Mouse (Mus musculus): ENCODE results near the gene Cd200r4.
"Not testable (repeated sequence)": the region's sequence is repeated elsewhere in the genome, so short reads cannot be mapped to it uniquely, and the experiment has no call there.

Gene Cd200r4

GRCm38 (mm10) chr16:44811544-44811943 is at the start of gene Cd200r4:
Gene Cd200r4 (plus strand): TSS chr16:44811733.
- DNase-seq (ENCODE audit: low read depth, low spot score) = no peak

- no peak for DNase-seq (ENCODE audit: low read depth, low spot score)
These were observed 49.7 kb upstream of the Cd200r4 start for GRCm38 (mm10) chr16:44761811-44762210.

GRCm38 (mm10) chr16:44765555-44766319 is 45.8 kb upstream of the Cd200r4 start, which contains the start of gene Cd200r1:
Gene Cd200r1 (plus strand): TSS chr16:44765736.
- no peak for DNase-seq (ENCODE audit: low read depth, low spot score)

- no peak for DNase-seq (ENCODE audit: low read depth, low spot score)
These were observed 45.1 kb upstream of the Cd200r4 start for GRCm38 (mm10) chr16:44766320-44766892.

GRCm38 (mm10) chr16:44767506-44767905 is 44.0 kb upstream of the Cd200r4 start:
- DNase-seq (ENCODE audit: low read depth, low spot score) = no peak

GRCm38 (mm10) chr16:44767967-44768366 is 43.6 kb upstream of the Cd200r4 start:
- peak; percentile 38 for DNase-seq (ENCODE audit: low read depth, low spot score)

GRCm38 (mm10) chr16:44772577-44772976 is 39.0 kb upstream of the Cd200r4 start:
- no peak for DNase-seq (ENCODE audit: low read depth, low spot score)

GRCm38 (mm10) chr16:44773673-44774072 is 37.9 kb upstream of the Cd200r4 start:
- no peak for DNase-seq (ENCODE audit: low read depth, low spot score)

GRCm38 (mm10) chr16:44774201-44774600 is 37.3 kb upstream of the Cd200r4 start:
- no peak for DNase-seq (ENCODE audit: low read depth, low spot score)

- DNase-seq (ENCODE audit: low read depth, low spot score) = no peak
These were observed 32.9 kb upstream of the Cd200r4 start for GRCm38 (mm10) chr16:44778538-44779147.

GRCm38 (mm10) chr16:44779494-44779893 is 32.0 kb upstream of the Cd200r4 start:
- DNase-seq (ENCODE audit: low read depth, low spot score) = no peak

- DNase-seq (ENCODE audit: low read depth, low spot score) = peak; percentile 15
These were observed 30.8 kb upstream of the Cd200r4 start for GRCm38 (mm10) chr16:44780751-44781150.

GRCm38 (mm10) chr16:44786934-44787333 is 24.6 kb upstream of the Cd200r4 start:
- DNase-seq (ENCODE audit: low read depth, low spot score) = no peak

GRCm38 (mm10) chr16:44794416-44794815 is 17.1 kb upstream of the Cd200r4 start:
- no peak for DNase-seq (ENCODE audit: low read depth, low spot score)

GRCm38 (mm10) chr16:44805976-44806375 is 5.6 kb upstream of the Cd200r4 start:
- no peak for DNase-seq (ENCODE audit: low read depth, low spot score)

GRCm38 (mm10) chr16:44810223-44810622 is 1.3 kb upstream of the Cd200r4 start:
- DNase-seq (ENCODE audit: low read depth, low spot score) = not testable (repeated sequence)

- no peak for DNase-seq (ENCODE audit: low read depth, low spot score)
These were observed 1.0 kb downstream of the Cd200r4 start for GRCm38 (mm10) chr16:44812468-44813065.

- DNase-seq (ENCODE audit: low read depth, low spot score) = no peak
These were observed 6.5 kb downstream of the Cd200r4 start for GRCm38 (mm10) chr16:44818010-44818409.

- no peak for DNase-seq (ENCODE audit: low read depth, low spot score)
These were observed 9.0 kb downstream of the Cd200r4 start for GRCm38 (mm10) chr16:44820545-44820944.

GRCm38 (mm10) chr16:44832286-44832685 is 20.8 kb downstream of the Cd200r4 start:
- no peak for DNase-seq (ENCODE audit: low read depth, low spot score)

GRCm38 (mm10) chr16:44833189-44833588 is 21.7 kb downstream of the Cd200r4 start:
- not testable (repeated sequence) for DNase-seq (ENCODE audit: low read depth, low spot score)

- no peak for DNase-seq (ENCODE audit: low read depth, low spot score)
These were observed 55.3 kb downstream of the Cd200r4 start, which contains the start of gene Cd200r2 for GRCm38 (mm10) chr16:44866797-44867196. Gene Cd200r2 (plus strand): TSS chr16:44867097.
